Comparison of ENCODE assay signal across 8 mouse cellular contexts in genomic region chr19:12518541-12518890, GRCm38 (mm10). TPM values are rescaled to one million over a fixed set of nuclear protein-coding genes. Genes with fewer than 3 reads are reported as not detected.
DNase-seq lines count a peak whose midpoint lies in the region; ATAC-seq and TF ChIP-seq lines count a peak whose summit lies in the region.

No protein-coding gene starts in this region.

- H3K4me2 ChIP-seq in kidney, postnatal 0 days (ENCODE audit: low read length): peak overlapping the region; percentile 85; the same call in 1 of the 2 replicates
- peak overlapping the region; percentile 65 for H3K4me2 ChIP-seq in embryonic facial prominence, embryonic 15.5 days (replicated peaks)
- peak overlapping the region; percentile 78; the same call in 1 of the 2 replicates for H3K4me2 ChIP-seq in intestine, postnatal 0 days (replicated peaks; ENCODE audit: low read depth)
- H3K4me2 ChIP-seq in neural tube, embryonic 12.5 days (replicated peaks): peak overlapping the region; percentile 70

- H3K27me3 ChIP-seq in kidney, postnatal 0 days (ENCODE audit: insufficient read depth, low read length): no peaks in the 10 kb centered on the region
- peaks cover 5% of the 10 kb centered on the region; the same call in 1 of the 2 replicates for H3K27me3 ChIP-seq in embryonic facial prominence, embryonic 15.5 days
- no peaks in the 10 kb centered on the region for H3K27me3 ChIP-seq in intestine, postnatal 0 days (replicated peaks; ENCODE audit: control insufficient read depth, insufficient read depth, low read length)
- no peaks in the 10 kb centered on the region for H3K27me3 ChIP-seq in neural tube, embryonic 12.5 days (replicated peaks)

- no peaks in the 10 kb centered on the region for H3K9me3 ChIP-seq in kidney, postnatal 0 days (replicated peaks; ENCODE audit: low read length)
- no peaks in the 10 kb centered on the region for H3K9me3 ChIP-seq in embryonic facial prominence, embryonic 15.5 days (replicated peaks)
- no peaks in the 10 kb centered on the region for H3K9me3 ChIP-seq in intestine, postnatal 0 days (ENCODE audit: control insufficient read depth)
- no peaks in the 10 kb centered on the region for H3K9me3 ChIP-seq in neural tube, embryonic 12.5 days

- H3K27ac ChIP-seq in kidney, postnatal 0 days: no peak overlapping the region
- no peak overlapping the region for H3K27ac ChIP-seq in embryonic facial prominence, embryonic 15.5 days (replicated peaks)
- no peak overlapping the region for H3K27ac ChIP-seq in intestine, postnatal 0 days (ENCODE audit: low read depth, low read length)
- no peak overlapping the region for H3K27ac ChIP-seq in neural tube, embryonic 12.5 days

- H3K4me3 ChIP-seq in kidney, postnatal 0 days (replicated peaks; ENCODE audit: low read depth, low read length): peak overlapping the region; percentile 44; the same call in 1 of the 2 replicates
- H3K4me3 ChIP-seq in embryonic facial prominence, embryonic 15.5 days (replicated peaks): peak overlapping the region; percentile 47
- peak overlapping the region; percentile 53 for H3K4me3 ChIP-seq in intestine, postnatal 0 days (ENCODE audit: low read depth, low read length)
- H3K4me3 ChIP-seq in neural tube, embryonic 12.5 days: no peak overlapping the region

- DNase-seq in kidney, postnatal 0 days (ENCODE audit: low spot score): no peak
- no peak for DNase-seq in kidney, adult 18-20 months
- no peak for DNase-seq in ovary, adult 18-20 months (ENCODE audit: low spot score)
- DNase-seq in urinary bladder, postnatal 25 days (ENCODE audit: low spot score): no peak
- no peak for DNase-seq in thymus, postnatal 14 days

- H3K9ac ChIP-seq in kidney, postnatal 0 days (ENCODE audit: low read depth, low read length): no peak overlapping the region
- no peak overlapping the region for H3K9ac ChIP-seq in embryonic facial prominence, embryonic 15.5 days
- H3K9ac ChIP-seq in intestine, postnatal 0 days (ENCODE audit: low read depth, low read length): no peak overlapping the region
- no peak overlapping the region for H3K9ac ChIP-seq in neural tube, embryonic 12.5 days

- H3K4me1 ChIP-seq in kidney, postnatal 0 days (replicated peaks; ENCODE audit: insufficient read depth, low read length): 0 out of 2 replicates have a peak, but pooled peaks cover 3% of the 10 kb centered on the region
- H3K4me1 ChIP-seq in embryonic facial prominence, embryonic 15.5 days: no peaks in the 10 kb centered on the region
- H3K4me1 ChIP-seq in intestine, postnatal 0 days (replicated peaks; ENCODE audit: control insufficient read depth, insufficient read depth, low read length): no peaks in the 10 kb centered on the region
- H3K4me1 ChIP-seq in neural tube, embryonic 12.5 days: no peaks in the 10 kb centered on the region

- TF ChIP-seq CTCF in kidney, postnatal 0 days (IDR thresholded peaks at IDR 0.05; ENCODE audit: low read depth): no peak
- no peak for TF ChIP-seq CTCF in intestine, postnatal 0 days (IDR thresholded peaks at IDR 0.05; ENCODE audit: low read depth)

- ATAC-seq in kidney, postnatal 0 days (replicated peaks; ENCODE audit: low FRiP score, low read depth): no peak
- ATAC-seq in embryonic facial prominence, embryonic 15.5 days (ENCODE audit: insufficient number of reproducible peaks, low FRiP score, low TSS enrichment, low read depth): no peak
- ATAC-seq in intestine, postnatal 0 days: no peak
- ATAC-seq in neural tube, embryonic 12.5 days (ENCODE audit: low FRiP score, low read depth): no peak

- H3K36me3 ChIP-seq in kidney, postnatal 0 days (ENCODE audit: insufficient read depth, low read length): no peaks in the 10 kb centered on the region
- H3K36me3 ChIP-seq in embryonic facial prominence, embryonic 15.5 days: no peaks in the 10 kb centered on the region
- no peaks in the 10 kb centered on the region for H3K36me3 ChIP-seq in intestine, postnatal 0 days (ENCODE audit: control insufficient read depth, insufficient read depth)
- H3K36me3 ChIP-seq in neural tube, embryonic 12.5 days: no peaks in the 10 kb centered on the region

RNA-seq across cellular contexts. Expression of gene Dtx4, which starts 17.3 kb away (rescaled TPM):
- 5.0 and 5.6 TPM in 2 replicates for polyA plus RNA-seq in kidney, postnatal 0 days (2015; fragmentation: Nextera tagmentation; extraction: Ambion mirVana)
- polyA plus RNA-seq in embryonic facial prominence, embryonic 15.5 days (2015; fragmentation: Nextera tagmentation; extraction: Ambion mirVana): 10.1 and 13.1 TPM in 2 replicates
- polyA plus RNA-seq in intestine, postnatal 0 days (2015; fragmentation: Nextera tagmentation; extraction: Ambion mirVana): 4.9 and 5.5 TPM in 2 replicates
- 58.4 and 63.3 TPM in 2 replicates for polyA plus RNA-seq in neural tube, embryonic 12.5 days (2016; fragmentation: Nextera tagmentation; extraction: Ambion mirVana)

RNA-seq across cellular contexts. Expression of gene Fam111a, which starts 27.0 kb away (rescaled TPM):
- 10.7 and 14.6 TPM in 2 replicates for polyA plus RNA-seq in kidney, postnatal 0 days (2015; fragmentation: Nextera tagmentation; extraction: Ambion mirVana)
- 22.0 and 23.9 TPM in 2 replicates for polyA plus RNA-seq in embryonic facial prominence, embryonic 15.5 days (2015; fragmentation: Nextera tagmentation; extraction: Ambion mirVana)
- 6.2 and 6.8 TPM in 2 replicates for polyA plus RNA-seq in intestine, postnatal 0 days (2015; fragmentation: Nextera tagmentation; extraction: Ambion mirVana)
- 13.3 and 15.7 TPM in 2 replicates for polyA plus RNA-seq in neural tube, embryonic 12.5 days (2016; fragmentation: Nextera tagmentation; extraction: Ambion mirVana)

RNA-seq across cellular contexts. Expression of gene Mpeg1, which starts 57.9 kb away (rescaled TPM):
- polyA plus RNA-seq in kidney, postnatal 0 days (2015; fragmentation: Nextera tagmentation; extraction: Ambion mirVana): 0.56 and 0.74 TPM in 2 replicates
- 0.68 and 0.87 TPM in 2 replicates for polyA plus RNA-seq in embryonic facial prominence, embryonic 15.5 days (2015; fragmentation: Nextera tagmentation; extraction: Ambion mirVana)
- 2.2 and 2.7 TPM in 2 replicates for polyA plus RNA-seq in intestine, postnatal 0 days (2015; fragmentation: Nextera tagmentation; extraction: Ambion mirVana)
- polyA plus RNA-seq in neural tube, embryonic 12.5 days (2016; fragmentation: Nextera tagmentation; extraction: Ambion mirVana): 0.76 and 1.1 TPM in 2 replicates
